Mouse (Mus musculus): Measurements from ENCODE around the gene Ckmt2. TPM values are rescaled to one million over a fixed set of nuclear protein-coding genes. Genes with fewer than 3 reads are reported as not detected.

Gene Ckmt2
- total RNA-seq (2023): not detected

DNA sequence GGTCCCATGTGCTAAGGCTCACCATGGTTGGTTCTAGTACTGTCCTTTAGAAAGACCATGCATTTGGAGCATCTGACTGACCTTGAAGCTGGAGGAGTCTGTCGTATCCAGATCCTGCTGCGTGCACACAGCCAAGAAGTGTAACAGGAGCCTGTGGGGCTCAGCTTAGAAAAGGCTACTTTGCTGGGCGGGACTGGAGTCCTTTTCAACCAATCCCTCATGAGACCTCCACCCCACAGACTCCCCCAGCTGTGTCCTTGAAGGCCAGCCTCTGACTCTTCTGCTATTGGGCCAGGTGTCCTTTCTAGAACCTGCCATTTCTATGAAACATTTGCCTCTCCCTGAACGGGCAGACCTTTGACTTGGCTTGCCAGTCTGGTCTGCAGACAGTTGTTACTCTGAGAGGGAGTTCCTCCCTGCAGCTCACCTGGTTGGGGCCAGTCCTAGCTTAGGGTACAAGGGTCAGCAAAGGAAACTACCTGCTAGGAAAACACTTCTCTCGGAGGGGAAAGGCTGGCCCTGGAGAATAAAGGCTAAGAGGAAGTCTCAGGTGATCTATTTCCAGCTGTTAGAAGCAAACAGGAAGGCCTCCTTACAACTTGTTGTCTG is at the start of gene Ckmt2:
Gene Ckmt2 (minus strand): TSS at position 145 of the 609 bp plus-strand sequence.

DNA sequence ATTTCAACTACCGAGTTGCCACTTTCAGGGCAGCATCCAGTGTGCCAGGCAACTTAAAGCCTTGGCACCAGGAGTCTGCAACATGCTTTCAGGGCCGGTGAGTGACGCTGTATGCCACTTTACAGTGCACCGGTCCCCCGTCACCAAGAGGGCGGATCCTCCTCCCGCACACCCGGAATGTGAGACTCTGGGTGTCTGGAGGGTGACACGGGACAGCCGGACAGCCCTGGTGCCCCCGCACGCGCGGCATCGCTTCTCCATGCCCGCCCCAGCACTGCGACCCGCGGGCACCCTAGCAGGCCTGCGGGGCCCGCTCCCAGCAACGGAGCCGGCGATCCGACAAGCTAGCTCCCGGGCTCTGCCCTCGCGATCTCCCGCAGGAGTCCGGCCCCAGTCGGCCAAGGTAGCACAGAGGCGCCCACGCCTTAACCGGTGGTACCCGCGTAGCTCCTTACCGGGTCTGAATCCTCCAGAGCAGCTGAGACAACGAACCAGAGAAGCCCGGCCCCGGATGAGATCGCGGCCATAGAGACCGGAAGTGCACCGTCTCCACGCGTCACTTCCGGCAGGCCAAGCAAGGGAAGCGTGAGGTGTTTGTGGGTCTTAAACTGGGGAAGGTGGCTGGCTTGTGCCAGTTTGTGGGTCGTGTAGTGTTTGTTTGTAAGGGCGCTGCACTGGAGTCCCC is 69.4 kb downstream of the Ckmt2 start, which contains the start of gene Zcchc9:
Gene Zcchc9 (minus strand): TSS at position 551 of the 685 bp plus-strand sequence.

Other genes starting within 250 kb of the Ckmt2 start
- not detected for gene Acot12, start 135.4 kb downstream of the Ckmt2 start, total RNA-seq (2023)
- gene Zcchc9, start 69.2 kb downstream of the Ckmt2 start, total RNA-seq (2023): 10 to 100 TPM; 13.9 to 17.2 TPM